Mouse (Mus musculus) stomach, postnatal 0 days (tissue): ENCODE results near the gene Pogk.

Source experiments
- CTCF ChIP-seq: IDR thresholded peaks from 2 replicates; pipeline ENCODE4 v1.5.1; 2016; ENCODE audit warnings: antibody characterized with exemption, low read depth, mild to moderate bottlenecking, moderate library complexity
- EP300 ChIP-seq: optimal IDR thresholded peaks from 2 replicates; pipeline ENCODE3; 2016; ENCODE audit warnings: antibody characterized with exemption

- TF ChIP-seq CTCF: no peak
- no peak for TF ChIP-seq EP300
These were observed 21.2 kb downstream of the Pogk start for GRCm38 (mm10) chr1:166388511-166388910.
